Mouse (Mus musculus) left cerebral cortex, adult 11 months (tissue): Measurements from ENCODE around the gene Inka2.
"Not testable (repeated sequence)": the region's sequence is repeated elsewhere in the genome, so short reads cannot be mapped to it uniquely, and the experiment has no call there.

Experiments
- DNase-seq: peaks from one replicate; pipeline ENCODE4 v3.0.0; 2022; ENCODE audit warnings: low spot score

The Inka2 gene

DNA sequence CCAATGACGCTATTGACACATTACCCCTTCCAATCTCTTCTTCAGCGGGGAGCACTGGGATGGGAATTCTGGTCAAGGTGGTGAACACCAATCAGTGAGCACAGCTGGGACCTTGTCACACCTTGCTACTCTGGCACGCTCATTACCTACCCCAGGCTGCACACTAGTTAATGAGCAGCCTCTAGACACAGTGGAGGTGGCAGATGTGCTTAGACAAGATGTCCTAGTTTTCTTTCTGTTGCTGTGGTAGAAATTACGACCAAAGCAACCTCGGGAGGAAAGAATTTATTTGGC, 7.3 kb upstream of the Inka2 start:
- no peak for DNase-seq

DNA sequence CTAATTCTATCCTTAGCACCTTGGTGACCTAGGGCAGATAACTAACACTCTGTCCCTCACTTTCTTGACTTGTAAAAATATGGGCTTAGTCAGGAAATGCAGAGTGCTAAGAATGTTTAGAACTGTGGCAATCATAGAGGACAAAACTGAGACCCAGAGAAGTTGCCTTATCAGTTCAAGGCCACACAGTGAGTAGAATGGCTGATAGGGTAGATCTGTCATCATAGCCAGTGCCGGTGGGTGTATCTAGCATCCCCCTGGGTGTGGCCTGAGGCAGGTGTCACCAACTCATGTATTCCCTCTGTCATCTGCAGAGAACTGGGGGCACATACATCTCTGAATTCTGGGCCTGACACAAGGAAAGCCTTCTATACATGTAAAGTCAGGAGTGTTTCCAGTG, 6.1 kb upstream of the Inka2 start:
- no peak for DNase-seq

DNA sequence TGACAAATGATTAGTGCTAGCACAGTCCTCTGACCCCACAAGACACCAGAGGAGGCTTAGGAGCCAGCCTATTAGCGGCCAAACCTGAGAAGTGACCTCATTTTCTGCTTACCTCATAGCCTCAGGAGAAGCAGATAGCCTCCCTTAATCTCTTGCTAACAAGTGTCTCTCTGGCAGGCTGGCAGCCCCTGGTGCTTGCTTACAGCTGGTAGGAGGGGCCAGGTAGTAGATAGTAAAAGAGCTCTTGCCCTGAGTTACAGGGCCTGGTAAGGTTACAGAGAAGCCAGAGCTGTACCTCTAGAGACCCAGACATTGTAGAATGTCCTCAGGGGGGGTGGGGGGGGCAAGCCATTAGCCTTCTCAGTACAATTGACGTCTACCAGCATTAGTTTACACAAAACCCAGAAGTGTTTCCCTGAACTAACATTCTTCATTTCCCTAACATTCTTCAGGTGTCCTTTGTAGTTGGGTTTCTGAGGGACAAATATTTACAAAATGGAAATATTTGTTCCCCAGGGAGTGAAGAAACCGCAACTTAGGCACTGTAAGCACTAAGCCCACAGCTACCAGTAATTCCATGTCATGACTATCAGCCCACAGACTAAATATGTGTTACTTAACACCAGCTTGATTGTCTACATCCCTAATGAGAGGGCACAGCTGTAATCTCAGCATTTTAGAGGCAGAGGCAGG, 5.0 kb upstream of the Inka2 start:
- DNase-seq = no peak

DNA sequence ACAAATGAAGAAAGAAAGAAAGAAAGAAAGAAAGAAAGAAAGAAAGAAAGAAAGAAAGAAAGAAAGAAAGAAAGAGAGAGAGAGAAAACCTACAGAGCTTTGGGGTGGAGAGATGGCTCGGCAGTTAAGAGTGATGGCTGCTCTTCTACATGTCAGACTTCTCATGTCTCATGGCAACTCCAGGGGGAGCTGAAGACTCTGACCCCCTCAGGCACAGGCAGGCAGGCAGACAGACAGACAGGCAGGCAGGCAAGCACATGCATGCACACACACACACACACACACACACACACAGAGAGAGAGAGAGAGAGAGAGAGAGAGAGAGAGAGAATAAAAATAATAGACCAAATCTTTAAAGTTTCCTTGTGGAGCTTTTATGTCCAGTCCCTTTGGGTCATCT, 3.6 kb upstream of the Inka2 start:
- DNase-seq = not testable (repeated sequence)

DNA sequence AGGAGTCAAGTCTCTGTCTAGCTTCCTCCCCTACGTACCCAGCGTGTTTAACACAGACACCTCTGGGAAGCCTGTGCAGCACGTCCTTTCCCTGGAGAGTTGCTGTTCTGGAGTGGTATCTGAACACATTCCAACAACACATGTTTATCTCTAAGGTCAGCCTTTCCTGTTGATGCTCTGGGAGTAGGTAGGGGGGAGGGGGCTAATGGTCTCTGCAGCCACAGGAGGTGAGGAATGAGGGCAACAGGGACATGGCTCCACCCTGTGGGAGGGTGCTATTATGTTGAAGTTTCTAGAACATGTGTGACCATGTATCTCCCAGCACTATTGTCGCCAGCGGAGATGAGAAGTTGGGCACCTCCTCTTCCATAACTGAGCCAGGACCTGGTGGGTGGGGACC, 3.0 kb upstream of the Inka2 start:
- DNase-seq = no peak

DNA sequence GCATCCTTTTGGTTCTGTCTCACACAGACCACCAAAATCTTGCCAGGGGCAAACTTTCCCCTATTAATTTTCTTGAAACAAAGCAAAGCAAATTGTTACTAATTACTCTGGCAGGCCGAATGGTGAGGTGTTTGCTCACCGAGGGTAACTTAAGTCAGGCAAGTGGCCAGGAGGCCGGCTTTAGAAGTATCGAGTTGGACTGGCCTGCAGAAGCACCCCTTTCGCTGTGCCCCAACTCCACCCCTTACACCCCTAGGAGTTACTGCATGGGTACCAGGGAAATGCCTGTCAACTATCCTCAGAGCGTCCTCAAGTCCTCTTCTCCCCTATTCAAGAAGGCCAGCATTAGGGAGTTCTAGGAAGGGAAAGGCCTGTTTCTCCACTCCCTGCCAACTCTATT, 828 bp upstream of the Inka2 start:
- no peak for DNase-seq

DNA sequence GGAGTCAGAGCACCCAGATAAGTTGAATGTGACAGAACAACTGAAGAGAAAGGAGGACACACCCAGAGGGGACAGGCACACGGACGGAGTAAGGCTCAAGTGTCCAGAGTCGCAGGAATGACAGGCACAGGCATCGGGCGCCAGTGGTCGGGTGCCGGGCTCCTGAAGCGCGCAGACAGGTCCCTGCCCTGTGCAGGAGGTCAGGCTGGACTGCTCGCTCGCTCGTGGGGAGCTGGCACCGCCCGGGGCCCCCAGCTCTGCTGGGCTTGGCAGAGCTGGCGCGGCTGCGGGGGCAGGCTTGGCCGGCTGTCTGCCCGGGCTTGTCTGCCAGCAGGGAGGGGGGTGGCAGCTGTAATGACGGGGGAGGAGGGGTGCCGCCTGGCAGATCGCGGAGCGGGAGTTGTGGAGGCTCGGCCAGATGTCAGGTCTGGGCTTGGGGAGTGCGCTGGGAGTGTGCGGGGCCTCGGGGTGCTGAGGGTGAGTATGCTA, 706 bp downstream of the Inka2 start:
- DNase-seq = peak; percentile 74

DNA sequence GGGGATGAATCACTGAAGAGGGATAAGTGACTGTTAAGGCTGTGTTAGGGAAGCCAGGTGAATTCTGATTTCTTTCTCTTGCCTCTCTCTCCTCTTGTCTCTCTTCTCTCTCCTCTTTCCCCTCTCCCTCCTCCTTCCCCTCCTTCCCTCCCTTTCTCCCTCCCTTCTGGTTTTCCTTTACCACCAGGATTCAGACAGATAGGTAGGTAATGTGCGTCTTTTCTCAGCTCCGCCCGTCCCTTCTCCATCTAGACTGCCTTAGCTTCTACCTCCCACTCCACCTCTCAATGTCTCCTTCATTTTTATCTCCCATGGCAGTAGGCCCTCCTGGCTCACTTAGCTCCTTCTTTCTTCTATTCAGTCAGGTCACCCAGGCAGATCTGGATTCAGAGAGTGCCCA, 1.2 kb downstream of the Inka2 start:
- no peak for DNase-seq

DNA sequence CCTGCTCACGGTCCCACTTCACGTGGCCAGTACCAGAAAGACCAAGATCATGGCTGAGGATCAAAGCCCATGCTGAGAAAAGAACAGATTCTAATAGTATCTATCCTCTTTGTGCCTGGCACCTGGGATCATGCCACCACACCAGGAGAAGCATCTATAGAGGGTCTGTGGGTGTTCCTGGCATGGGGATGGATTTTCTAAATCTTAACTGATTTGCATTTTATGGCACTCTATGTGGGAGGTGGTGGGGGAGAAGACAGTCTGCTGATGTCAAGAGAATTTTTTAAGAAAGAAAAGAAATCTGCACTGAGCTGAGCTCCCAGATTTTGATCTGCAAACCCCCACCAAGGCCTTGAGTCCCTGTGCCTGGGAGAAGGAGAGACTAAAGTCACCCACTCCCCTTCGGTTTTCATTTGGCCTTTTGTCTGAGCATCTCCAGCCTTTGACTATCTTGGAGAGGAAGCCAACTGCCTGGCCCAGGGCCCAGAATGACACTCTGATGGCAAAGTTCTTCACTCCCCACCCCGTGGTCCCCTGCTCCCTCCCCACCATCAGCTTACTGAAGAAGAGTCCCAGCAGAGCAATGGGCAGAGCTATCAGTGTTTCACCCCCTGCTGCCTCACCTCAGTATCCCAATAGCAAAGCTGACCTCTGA, 2.1 kb downstream of the Inka2 start:
- peak; percentile 80 for DNase-seq

DNA sequence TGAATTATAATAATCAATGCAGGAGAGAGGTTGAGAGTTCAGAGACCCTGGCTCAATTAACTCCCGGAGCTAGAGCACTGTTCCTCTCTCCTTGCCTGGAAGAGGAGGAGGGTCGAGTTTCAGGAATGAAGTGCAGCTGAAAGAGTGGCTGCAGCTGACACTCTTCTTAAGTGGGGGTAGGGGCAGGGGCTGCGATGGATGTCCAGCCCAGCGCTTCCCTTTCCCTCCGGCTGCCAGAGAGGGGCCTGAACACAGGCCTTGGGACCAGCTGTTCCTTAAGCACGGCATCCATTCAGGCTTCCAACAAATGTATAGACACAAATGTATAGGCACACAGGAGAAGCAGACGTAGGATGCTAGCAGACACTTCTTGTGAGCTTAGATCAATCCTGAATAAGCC, 3.2 kb downstream of the Inka2 start:
- no peak for DNase-seq

DNA sequence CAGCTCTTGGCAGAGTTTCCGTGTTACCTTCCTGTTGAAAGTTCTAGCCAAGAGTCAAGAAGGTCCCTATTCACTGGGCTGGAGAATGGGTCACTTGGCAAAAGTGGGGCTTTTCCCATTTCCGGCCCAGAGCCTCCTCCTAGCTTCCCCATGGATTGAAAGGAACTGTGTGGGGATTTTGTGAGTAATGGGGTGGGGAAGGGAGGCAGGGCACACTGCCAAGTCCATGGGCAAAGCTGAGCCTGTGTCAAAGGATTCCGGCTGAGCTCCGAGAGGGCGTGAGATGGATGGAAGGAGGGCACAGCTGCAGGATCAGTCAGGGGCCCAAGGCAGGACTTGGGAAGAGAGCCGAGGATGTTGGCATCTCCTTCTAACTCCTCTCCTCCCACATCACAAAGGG, 5.8 kb downstream of the Inka2 start:
- no peak for DNase-seq

DNA sequence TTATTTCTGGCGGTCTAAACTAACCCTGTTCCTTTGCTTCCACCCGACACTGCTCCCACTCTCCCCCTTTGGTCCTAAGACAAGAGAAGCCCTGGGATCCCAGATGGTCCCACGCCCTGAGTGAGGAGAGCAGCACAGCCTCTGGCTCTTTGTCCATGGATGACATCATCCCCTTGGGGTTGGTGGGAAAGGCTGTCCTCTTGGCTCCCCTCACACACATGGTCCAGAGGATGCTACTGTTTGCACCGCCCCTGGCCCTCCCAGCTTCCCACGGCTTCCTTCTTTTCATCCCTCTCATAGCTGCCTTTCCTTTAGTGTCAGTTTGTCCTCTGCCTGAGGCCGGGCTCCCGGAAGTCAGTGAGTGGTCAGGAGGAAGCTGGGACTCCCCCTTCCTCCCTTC, 7.3 kb downstream of the Inka2 start:
- DNase-seq = no peak

DNA sequence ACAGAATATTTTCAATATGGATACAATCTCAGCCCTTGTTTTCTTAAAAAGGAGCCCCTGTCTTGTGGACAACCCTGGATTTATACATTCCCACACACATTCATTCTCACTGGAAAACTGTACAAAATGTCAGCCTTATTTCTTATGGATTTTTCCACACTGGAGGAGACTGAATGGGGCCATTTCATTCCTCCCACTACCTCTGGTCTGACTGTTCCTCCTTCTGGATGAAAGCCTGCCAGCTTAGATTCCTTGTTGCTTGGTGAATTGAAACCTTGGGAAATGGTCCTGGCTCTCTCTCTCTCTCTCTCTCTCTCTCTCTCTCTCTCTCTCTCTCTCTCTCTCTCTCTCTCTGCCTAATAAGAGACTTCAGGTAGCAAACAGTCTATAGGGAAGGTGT, 8.4 kb downstream of the Inka2 start:
- DNase-seq = no peak

DNA sequence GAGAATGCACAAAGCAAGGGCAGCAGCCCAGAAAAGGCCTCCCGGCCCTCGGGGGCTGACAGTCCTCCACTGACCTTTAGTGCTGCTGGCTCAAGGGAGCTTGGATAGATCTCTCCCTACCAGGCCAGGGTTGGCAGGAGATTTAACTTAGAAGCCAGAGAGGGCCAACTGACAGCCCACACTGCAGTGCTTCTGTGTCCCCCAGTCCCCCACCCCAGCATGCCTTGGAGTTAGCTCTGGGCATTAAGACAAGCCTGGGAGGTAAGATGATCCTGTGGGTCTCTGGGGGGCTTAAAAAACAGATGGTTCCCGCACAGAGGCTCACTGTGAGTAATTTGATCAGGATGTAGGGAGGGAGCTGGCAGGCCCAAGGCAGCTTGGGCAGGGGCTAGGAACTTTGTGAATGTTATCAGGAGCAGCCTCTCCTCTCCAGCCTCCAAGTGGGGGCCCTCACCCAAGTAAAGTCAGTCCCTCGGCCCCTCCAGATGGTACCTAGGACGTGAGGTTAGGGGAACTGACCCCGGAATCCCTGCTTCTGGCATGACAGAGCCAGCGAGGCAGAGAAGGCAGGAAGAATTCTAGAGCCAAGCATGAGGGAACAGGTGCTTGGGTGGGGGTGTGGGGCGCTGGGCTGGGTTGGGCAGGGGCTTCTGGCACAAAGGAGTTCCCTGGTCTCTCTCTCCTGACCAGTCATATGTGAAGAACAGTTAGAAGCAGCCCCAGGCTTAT, 9.9 kb downstream of the Inka2 start:
- no peak for DNase-seq

DNA sequence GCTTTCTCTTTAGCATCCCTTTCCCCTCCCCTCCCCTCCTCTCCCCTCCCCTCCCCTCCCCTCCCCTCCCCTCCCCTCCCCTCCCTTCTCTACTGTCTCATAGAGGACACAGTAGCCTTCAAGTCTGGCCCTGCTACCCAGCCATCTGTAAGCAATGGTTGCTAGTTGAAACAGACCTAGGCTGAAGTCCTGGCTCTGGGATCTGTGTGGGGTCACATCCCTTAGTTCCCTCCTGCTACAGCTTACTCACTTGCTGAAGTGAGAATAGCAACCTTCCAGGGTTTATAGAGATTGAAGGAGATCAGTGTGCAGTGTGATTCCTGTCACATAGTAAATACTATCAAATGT, 10.4 kb downstream of the Inka2 start:
- no peak for DNase-seq

DNA sequence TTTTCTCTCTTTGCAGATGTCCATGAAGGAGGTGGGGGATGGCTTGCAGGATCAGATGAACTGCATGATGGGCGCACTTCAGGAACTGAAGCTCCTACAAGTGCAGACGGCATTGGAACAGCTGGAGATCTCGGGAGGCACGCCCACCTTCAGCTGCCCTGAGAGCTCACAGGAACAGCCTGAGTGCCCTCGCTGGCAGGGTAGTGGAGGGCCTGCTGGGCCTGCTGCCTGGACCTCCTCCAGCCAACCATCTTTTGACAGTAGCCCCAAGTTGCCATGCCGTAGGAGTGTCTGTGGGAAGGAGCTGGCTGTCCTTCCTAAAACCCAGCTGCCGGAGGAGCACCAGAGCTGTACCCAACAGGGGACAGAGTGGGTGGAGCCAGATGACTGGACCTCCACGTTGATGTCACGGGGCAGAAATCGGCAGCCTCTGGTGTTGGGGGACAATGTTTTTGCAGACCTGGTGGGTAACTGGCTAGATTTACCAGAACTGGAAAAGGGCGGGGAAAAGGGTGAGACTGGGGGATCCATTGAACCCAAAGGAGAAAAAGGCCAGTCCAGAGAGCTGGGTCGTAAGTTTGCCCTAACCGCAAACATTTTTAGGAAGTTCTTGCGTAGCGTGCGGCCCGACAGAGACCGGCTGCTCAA, 12.1 kb downstream of the Inka2 start:
- no peak for DNase-seq

DNA sequence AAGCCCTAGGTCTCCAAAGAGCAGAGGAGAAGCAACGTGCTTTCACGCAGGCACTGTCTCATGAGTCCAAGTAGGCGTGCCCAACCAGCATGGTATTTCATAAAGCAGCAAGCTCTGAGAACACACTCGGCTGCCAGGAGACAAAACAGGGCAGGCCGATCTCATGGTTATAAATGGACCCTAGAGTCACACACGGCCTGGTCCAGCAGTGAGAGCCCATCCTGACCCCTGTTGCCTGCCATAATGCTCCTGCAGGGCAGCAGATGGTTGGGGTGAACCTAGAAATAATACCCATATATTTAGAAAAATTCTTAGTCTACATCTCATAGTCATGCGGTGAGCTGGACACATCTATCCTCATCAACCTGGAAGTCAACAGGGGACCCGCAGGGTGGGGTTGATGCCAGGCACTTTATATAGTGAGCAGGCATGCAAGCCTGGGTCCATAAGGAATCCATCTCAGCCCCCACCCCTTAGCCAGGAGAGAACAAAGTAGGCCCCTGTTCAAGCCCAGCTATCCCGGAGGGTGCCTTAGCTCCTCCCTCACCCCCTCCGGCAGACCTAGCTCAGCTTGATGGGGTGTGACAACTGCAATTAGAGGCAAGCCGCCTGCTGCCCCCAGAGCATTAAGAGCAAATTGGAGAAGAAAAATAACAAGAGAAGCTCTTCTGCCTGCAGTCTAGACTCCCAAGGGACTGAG, 13.6 kb downstream of the Inka2 start:
- no peak for DNase-seq

DNA sequence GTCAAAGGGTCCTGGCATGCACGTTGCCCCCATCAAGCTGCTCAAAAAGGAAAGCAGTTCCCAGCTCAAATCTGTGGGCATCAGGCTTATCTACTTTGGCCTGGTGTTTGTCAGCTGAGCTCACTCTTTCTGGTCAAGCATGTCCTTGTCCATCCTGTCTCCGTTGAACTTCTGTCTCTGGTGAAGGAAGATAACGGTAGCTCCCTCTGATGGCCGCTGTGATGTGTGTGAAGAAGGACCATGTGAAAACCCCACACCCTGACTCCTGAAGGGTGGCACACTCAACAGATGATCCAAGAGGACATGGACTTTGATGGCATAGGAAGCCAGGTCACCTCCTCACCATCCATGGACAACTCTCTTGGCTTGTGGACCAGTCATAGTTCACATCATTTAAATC, 14.3 kb downstream of the Inka2 start:
- no peak for DNase-seq

DNA sequence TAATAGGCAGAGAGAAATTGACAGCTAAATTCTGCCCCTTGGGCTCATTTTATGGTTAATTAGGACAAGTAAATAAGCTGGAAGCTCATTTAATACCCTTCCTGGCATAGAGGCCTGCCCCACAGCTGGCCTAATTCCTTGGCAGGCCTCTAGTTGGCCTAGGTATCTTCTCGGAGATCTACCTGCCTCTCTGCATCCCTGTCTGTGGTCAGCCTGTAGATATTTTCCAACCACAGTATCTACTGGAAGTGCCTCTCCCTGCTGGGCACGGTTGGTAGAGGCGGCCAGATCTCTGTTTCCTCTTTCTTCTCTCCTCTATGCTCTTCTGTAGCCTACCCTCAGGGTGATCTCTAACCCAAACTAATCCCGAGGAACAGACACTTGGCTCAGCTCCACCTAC, 15.6 kb downstream of the Inka2 start:
- no peak for DNase-seq

DNA sequence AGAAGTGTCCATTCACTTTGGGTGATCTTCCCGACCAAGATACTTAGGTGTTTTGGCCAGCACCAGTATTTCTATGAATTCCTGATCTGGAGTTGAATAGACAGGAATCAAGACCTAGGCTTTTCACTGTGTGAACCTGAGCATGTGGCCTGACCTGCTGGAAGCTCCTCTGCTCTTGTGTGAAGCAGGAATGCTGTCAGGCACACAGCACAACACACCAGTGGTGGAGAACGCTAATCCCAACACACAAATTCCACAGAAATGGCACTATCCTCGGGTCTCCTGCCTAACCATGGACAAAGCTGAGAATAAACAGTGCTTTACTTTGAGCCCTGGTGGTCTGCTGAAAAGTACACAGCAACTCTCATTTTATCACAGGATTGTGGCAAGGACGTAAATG, 16.1 kb downstream of the Inka2 start:
- no peak for DNase-seq

DNA sequence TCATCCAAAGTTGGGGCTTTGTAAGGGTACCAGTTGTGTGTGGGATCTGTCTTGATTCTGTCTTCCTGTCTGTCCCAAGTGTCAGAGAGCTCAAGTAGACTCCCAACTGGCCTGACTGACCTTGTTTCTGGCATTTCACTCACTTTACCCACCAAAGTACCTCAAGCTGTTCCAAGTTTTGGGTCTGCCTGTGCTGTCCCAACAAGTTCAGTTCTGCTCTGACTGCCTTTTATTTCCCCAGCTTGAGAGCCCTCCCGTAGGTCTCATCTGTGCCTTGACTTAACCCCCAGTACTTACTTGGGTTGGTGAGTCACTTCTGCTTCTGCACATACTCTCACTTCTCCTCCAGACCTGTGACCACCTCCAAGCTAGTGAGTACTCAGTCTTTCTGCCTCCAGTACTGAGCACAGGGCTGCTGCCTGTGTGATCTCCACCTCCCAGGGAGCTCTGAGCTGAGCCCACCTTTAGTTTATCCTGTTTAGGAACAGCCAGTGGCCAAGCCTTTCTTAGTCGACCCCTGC, 17.3 kb downstream of the Inka2 start:
- no peak for DNase-seq

DNA sequence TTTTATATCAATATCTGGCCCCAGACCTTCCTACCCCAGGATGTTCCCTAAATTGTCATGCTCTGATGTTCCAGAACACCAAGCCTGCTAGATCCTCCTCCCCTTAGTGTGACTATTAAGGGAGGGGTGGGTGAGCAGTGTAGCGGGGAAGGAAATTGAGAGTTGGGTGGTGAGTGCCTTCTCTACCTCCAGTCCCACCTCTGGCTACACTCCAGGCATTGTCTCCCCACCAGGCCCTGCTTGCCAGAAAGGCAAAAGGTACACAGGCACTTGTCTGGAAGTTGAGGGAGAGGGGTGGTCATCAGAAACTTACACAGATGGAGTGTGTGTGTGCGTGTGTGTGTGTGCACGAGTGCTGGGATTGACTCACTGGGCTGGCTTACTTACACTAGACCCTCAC, 18.1 kb downstream of the Inka2 start:
- no peak for DNase-seq
